Mouse (Mus musculus): ENCODE results near the gene Gas7.

The Gas7 gene

DNA sequence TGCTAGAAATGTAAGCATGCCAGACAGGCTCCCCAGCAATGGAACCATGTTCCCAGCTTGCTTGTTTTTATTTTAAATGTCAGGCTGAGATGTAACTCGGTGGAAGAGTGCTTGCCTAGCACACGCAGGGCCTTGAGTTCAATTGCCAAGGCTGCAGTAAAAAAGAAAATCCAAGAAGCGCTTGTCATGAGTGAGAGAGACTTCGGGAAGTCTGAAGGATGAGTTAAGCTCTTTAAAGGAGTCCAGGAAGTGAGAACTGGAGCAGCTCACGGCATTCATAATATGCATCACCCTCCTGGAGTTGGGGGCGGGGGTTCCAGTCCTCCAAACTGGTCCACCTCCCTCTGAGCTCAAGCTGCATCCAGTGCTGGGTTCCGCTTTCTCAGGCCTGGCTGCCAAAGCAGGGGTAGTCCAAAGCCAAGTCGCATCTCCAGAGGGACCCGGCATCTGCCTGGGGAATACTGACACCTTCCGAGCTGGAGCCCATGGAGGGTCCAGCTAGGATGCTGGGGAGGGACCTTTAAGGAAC, 34.5 kb downstream of the Gas7 start:
- no peak for DNase-seq (ENCODE audit: low spot score)

DNA sequence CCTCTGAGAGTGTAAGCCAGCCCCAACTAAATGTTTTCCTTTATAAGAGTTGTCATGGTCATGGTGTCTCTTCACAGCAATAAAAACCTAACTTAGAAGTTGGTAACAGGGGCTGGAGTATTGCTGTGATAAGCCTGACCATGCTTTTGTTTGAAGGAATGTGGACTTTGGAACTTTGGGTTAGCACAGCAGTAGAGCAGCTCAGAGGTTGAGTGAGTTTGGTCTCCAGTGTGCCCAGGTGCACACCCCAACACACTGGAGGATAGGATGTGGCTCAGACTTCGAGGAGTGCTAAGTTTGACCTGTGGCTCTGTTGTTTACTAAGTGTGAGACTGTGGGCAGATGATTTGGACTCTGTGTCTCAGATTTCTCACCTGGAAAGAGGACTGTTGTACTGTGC, 41.6 kb downstream of the Gas7 start:
- no peak for DNase-seq (ENCODE audit: low spot score)

DNA sequence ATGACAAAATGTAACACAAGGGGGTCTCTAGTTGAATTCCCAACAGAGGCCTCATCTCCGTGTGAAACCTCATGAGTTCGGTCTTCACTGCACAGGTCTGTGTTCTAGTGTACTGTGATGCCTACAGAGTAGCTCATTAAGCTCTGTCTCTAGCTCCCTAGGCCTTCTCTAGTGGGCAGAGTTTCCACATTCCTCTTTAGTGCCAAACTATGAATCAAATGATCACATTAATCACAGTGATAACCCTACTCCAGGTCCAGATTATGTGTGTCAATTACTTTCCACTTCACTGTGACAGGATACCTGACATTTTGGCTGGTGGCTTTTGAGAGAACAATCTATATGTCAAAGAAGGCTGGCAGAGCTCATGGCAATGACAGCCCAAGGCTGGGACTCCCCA, 44.9 kb downstream of the Gas7 start:
- no peak for DNase-seq (ENCODE audit: low spot score)

DNA sequence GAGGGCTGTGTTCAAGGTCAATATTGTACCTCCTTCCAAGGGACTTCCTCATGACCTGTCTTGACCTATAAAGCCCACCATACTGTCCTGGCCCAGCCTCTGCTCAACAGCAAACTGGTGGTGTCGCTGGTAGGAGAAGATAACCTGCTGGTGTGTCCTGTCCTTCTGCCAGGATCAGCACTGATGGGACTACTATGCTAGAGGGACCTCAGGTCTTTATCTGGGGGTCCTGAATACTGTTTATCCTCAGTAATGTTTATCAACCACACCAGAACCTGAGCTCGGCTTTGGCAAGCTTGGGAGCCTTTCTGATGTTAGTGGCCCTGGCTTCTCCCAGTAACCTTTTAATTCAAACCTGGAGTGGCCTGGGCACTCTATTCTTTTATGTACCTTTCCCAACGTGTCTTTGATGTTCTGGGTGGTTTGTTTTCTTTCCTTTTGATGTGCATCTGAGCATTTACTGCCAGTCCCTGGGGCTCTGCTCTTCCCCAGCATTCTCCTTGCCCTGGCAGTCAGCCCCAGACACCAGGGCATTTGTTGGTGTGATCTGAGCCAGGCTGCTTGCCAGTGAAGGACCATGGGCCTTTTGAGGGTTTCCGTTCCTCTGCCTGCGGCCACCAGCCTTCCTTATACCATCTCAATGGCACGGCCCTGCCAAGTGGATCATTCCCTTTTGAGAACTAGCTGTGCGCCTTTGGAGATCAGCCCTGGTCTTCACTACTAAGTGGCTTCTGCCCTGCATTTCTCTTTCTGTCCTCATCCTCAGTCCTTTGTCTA, 46.4 kb downstream of the Gas7 start:
- DNase-seq (ENCODE audit: low spot score): peak; percentile 36

DNA sequence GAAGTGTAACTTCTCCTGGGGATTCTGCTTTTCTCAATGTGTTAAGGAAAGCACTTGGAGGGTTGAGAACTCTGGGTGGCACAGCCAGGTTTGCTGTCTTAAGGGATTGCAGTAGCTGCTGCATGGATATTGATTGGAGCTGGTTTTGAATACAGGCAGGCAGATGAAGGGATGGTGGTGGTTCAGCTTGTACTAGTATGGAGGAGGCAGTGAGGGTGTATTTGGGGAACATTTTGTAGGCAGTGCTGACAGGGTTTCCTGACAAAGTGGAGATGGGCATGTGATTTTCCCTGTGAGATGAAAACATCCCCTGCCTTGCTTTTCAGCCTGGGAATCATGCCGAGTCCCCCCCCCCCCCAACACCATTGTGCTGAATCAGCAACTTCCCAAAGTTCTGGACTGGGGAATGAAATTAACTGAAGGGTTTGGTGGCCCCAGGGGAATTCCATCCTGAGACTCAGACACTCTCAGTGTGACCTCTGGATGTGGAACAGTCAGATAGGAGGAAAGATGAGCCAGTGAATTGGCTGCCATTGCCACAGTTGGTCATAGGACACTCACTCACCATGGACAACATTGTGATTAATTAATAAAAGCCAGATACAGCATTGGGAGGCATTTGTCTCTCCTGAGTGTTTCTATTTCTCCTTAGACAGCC, 54.1 kb downstream of the Gas7 start:
- no peak for DNase-seq (ENCODE audit: low spot score)

DNA sequence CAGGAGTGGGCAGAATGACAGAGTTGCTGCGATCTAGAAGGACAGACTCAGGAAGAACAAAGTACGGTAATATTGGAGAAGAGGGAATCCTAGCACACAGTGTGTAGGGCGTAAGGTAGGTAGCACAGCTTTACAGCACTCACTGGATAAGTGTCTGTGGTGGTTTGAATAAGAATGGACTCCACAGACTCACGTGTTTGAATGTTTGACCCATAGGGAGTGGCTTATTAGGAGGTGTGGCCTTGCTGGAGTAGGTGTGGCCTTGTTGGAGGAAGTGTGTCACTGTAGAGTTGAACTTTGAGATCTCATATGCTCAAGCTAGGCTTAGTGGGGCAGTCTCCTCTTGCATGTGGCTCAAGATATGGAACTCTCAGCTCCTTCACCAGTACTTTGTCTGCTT, 55.6 kb downstream of the Gas7 start:
- DNase-seq (ENCODE audit: low spot score): no peak

DNA sequence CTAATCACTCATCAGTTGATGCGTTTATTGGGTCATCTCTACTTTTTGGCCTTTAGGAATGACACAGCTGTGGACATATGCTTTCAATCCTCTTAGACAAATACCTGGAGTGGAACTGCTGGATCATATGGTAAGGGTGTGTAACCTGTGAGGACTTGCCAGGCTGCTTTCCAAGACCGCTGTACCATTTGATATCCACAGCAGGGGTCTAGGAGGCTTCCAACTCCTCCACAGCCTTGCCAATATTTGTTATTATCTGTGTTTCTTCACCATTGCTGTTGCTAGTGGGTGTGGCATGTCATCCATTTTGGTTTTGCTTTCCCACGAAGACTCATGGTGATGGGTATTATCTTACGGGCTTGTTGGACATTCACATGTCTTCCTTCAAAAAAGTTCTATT, 57.8 kb downstream of the Gas7 start:
- DNase-seq (ENCODE audit: low spot score): no peak

DNA sequence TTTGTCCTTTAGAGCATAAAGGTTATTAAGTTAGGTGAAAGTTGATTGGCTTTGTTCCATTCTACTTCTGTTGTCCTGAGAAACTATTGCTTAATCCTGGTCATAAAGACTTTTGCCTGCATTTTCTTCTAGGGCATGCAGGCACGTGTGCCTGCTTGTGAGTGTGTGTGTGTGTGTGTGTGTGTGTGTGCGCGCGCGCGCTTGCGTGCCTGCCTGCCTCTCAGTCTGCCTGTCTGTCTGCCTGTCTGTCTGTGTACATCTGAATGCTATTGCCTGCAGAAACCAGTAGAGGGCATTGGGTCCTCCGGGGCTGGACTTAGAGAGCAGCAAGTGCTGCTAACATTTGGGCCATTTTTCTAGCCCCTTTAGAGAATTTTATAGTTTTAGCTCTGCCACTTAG, 59.2 kb downstream of the Gas7 start:
- DNase-seq (ENCODE audit: low spot score): no peak

DNA sequence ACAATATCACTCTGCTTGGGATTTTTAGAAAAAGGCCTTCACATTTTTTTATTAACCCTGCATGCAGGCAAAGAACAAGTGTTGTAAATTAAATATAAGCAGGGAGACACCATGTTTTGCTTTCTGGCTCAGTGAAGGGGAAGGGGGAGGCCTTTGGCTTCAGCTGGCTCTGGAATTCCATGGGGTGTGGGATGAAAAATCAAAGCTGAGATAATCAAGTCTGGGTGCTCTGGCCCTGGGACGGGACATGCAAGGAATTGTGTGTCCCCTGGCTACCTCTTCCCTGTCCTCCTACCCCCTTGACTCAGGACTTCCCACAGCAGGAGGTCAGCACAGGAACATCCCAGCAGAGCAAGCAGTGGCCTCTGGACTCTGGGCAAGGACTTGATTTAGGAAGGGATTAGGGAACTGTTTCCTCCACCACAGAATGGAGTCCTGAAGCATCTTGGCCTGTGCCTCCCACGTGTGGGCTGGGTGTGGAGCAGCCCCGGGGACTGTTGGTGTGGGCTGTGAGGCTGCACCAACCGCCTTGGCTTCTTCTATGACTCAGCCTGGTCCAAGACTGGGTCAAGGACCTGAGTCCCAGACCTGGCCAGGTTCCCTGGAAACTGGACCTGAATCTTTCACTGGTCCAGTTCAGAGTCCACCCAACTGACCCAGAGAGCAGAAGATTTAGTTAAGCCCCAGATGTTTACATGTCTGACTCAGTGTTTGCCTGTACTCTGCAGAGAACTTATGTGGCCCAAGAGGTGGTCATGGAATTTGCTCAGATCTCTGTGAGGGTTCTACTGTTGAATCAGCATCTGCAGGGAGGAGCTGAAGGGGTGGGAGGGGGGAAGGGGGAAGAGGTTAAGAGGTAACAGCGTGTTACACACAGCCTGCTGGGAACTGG, 60.0 kb downstream of the Gas7 start:
- DNase-seq (ENCODE audit: low spot score): no peak

DNA sequence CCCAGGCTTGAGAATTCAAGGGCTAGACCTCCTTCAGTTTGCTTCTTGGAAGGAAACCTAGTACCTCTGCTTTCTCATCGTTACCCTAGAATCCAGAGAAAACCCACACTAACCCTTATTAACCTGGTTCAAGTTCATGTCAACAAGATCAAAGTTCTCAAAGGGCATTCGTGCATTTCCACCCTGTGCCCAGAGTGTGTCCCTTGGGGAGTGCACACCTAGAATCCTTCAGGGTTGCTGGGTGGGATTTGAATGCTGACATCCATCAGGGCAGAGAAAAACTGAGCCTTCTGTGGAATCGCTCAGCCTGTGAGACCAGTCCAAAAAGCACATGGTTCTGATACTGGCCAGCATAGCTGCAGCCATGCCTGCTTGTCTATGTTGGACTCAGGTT, 60.7 kb downstream of the Gas7 start:
- DNase-seq (ENCODE audit: low spot score): no peak

DNA sequence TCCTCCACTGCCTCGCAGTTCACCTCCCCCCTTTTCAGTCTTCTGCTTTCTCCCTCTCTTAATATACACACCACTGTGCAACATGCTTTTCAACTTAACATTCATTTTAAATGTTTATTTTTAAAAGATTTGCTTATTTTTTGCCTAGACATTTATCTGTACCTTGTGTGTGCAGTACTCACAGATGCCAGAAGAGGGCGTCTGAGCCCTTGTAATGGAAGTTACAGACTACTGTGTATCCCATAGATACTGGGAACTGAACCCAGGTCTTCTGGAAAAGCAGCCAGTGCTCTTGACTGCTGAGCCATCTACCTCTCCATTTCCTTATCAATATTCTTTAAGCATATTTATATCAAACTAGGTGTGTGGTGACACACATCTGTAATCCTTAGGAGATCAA, 62.5 kb downstream of the Gas7 start:
- no peak for DNase-seq (ENCODE audit: low spot score)

DNA sequence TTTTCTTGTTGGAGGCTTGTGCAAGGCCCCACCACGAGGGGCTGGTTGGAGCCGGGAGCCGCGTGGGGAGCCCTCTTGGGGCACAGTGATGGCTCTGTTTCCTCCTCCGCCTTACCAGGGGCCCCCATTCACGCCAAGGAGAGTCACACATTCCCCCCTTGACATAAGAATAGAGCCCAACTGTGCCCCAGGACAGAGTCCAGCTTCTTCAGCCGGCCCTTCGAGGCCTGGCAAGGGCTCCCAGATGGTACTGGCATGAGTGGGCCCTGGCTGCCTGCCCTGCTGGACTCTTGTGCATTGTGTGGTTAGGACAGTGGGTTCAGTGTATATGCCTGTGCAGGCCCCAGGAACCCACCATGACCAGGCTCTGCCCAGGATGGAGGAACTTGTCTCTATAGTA, 63.7 kb downstream of the Gas7 start:
- DNase-seq (ENCODE audit: low spot score): peak; percentile 44

DNA sequence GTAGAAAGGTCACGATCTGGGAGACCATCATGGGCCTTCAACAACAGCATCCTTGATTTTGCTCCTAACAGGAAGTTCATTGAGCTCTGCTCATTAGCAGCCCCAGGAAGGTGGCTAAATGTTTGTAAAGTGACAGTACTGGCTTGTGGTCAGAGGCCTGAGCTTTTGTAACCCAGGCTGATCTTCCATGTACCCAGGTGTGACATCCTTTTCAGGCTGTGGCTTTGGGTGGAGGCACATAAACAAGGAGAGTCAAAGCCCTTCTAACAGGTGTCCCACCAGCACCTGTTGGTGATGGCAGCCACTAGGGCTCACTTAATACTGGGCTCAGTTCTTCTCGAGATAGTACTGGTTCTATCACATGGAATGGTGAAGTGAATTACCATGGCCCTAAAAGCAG, 67.4 kb downstream of the Gas7 start:
- no peak for DNase-seq (ENCODE audit: low spot score)

DNA sequence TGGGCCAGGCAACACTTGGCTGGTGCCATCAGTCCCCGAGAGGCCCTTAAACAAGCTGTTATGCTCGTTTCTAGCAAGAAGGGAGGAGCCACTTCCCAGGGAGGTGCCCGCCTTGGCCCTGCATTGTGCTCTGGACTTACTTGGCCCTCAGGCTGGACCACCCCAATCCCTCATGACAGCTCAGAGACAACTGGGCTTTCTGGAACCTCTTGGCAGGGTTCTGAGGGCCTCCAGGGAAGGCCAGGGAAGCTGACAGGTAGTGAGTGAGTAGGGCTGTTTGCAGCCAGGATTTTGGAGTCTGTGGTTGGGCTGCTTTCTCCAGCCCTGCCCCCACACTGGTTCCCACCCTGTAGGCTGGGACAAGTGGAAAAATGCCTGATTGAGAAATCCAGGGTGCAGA, 68.6 kb downstream of the Gas7 start:
- DNase-seq (ENCODE audit: low spot score): no peak

DNA sequence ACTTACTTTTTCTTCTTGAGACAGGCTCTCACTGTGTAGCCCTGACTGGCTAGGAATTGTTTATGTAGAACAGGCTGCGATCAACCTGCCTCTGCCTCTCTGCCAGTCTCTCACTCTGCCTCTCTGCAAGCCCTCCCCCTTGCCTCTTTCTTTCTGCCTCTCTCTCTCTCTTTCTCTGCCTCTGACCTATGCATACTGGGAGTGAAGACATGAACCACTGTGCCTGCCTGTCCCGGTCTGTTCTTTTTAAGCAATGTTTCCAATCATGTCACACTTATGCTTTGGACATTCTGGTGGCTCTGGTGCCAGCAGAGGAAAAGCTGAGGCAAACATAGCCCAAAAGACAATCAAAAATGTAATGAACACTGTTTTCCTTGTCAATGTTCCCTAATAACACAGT, 69.5 kb downstream of the Gas7 start:
- no peak for DNase-seq (ENCODE audit: low spot score)

DNA sequence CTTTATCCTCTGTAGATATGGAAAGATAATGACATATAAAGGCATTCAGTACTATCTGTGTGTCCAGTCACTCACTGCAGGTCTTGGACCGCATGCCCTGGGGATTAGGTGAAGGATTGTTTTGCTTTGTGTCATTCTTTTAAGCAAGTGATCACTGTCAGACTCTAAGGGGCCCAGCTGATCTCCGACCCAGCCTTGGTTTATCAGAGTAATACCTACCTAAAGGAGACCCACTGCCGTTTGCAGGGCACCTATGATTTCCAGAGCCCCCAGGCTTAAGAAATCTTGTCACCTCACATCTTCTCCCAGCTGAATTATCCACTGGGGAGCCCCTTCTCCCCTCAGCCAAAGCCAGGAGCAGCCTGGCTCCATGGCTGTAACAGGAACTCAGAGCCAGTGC, 70.6 kb downstream of the Gas7 start:
- no peak for DNase-seq (ENCODE audit: low spot score)

DNA sequence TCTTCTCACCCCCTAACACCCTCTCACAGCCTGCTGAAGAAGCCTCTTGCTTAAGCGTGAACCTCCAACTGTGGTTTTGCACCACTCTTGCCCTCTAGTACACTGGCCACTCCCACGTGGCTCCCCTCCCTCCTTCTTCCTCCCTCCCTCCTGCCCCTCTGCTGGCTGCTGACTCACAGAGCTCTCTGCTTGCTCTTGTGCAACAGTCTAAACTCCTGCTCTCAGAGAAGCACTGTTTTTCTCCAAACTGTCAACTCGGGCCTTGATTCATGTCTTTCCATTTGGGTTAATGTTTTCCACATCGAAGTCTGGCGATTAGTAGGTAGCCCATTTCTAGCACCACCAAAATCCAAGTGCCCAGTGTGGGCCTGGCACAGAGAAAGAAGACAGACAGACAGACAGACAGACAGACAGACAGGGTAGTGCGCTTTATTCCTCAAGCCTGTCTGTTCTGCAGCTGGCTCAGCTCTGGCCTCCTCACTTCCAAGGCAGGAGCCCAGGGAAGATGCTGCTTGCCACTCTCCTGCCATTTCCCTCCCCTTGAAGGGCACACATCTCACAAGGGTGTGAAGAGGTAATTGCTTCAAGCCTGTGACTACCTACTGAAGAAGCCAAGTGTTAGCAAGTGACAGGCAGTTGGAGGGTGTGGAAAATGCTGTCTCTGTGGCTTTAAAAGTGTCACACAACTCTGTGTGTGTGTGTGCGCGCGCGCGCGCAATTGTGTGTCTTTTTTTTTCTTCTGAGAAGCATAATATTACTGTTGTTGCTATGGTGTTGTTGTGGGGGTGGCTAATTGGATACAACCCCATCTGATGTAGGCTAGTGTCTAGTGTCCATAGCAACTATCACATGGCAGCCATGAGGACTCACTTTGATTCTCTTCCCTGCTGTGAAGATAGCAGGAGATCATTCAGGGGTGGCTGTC, 71.6 kb downstream of the Gas7 start:
- no peak for DNase-seq (ENCODE audit: low spot score)

DNA sequence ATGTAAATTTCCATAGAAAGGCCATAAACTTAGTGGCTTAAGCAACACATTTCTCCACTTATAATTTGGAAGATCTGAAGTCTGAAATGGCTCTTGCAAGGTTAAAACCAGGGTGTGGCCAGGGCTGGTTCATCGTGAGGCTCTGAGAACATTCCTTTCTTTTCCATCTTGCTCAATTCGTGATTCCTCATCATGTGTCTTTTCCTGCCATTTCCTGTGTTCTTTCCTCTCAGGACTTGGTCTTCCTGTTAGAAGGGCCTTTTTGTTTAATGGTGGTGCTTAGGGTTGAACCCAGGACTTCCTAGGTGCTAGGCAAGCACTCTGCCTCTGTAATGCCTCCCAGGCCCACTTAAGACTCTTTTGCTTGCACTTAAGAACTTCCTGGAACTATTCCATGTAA, 76.0 kb downstream of the Gas7 start:
- no peak for DNase-seq (ENCODE audit: low spot score)

DNA sequence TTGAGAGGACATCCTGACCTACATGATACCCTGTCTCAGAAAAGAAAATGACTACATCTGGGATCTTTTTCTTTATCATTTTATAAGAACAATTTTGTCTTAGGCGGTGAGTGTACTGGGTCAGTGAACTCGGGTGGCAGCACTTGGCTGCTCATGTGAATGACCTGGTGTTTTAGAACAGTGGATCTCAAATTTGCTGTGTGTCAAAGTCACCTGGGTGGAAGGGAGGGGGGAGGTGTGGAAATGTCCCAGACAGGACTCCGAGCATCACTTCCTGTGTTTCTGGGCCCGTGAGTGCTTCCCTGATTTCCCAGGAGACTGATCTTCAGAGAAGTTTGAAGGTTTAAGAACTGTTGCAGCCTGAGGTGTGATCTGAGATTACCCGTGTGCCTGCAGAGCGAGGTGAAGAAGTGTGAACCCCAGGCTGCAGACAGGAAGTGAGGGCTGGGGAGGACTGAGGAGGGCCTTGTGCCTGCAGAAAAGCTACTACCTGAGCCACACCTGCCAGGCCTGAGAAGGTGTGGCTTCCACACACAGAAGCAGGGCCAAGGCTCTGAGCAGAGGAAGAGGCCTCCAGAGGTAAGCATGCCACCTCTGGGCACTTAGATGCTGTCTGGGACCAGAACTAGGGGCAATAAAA, 76.8 kb downstream of the Gas7 start:
- DNase-seq (ENCODE audit: low spot score): no peak

DNA sequence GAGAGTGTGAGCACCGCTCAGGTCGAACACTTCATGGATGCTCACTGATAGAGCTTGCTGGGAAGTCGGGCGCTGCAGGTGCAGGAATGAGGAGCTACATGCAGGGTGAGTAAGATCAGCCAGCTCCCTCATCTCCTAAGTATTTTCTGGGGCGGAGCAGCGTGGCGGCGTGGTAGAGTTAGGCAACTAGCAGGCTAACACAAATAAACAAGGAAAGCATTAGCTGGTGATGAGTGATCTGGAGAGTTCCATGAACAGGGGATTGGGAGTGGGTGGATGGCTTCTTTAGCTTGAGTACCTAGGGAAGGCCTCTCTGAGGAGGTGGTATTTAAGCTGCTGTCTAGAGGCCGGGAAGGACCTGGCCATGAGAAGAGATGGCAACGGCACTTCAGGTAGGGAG, 77.5 kb downstream of the Gas7 start:
- DNase-seq (ENCODE audit: low spot score): no peak

DNA sequence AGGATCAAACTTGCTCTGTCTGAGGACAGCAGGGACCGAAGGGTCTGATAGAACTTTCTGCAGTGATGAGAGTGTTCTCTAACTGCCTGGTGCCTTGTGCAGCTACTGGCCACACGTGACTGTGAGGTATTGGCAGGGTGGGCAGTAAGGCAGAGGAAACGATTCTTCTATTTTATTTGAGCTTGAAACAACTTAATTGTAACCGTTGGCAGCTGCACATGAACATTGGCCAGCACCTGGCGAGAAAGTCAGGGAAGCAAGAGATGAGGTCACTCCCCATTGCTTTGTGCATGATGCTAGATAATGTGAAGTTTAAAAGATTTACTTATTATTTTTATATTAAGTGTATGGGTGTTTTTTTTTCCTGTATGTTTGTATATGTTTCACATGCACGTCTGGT, 77.9 kb downstream of the Gas7 start:
- DNase-seq (ENCODE audit: low spot score): no peak
